8 mouse cellular contexts compared by ENCODE assay signal in genomic region chr13:63431030-63431856, GRCm38 (mm10).
DNase-seq lines count a peak whose midpoint lies in the region; ATAC-seq and TF ChIP-seq lines count a peak whose summit lies in the region.

No protein-coding gene starts in this region.

- in situ Hi-C loops in Patski (cut with MboI; ENCODE audit: low pct_unique_long_range_greater_than_20kb): loop anchor here (5.0 kb wide), 1 partner anchor 131 kb away; no protein-coding TSS in a partner anchor

- peak; percentile 96 for ATAC-seq in Patski
- peak; percentile 96 for ATAC-seq in hindbrain, embryonic 13.5 days (ENCODE audit: low FRiP score)

- no peaks in the 10 kb centered on the region for H3K9me3 ChIP-seq in hindbrain, embryonic 13.5 days

- peak overlapping the region; percentile 75 for H3K9ac ChIP-seq in hindbrain, embryonic 13.5 days

- TF ChIP-seq CTCF in Patski (IDR thresholded peaks at IDR 0.05): no peak

- H3K4me2 ChIP-seq in hindbrain, embryonic 13.5 days: peak overlapping the region; percentile 56

- no peaks in the 10 kb centered on the region for H3K27me3 ChIP-seq in Patski
- no peaks in the 10 kb centered on the region for H3K27me3 ChIP-seq in hindbrain, embryonic 13.5 days

- peak overlapping the region; percentile 61 for H3K4me3 ChIP-seq in hindbrain, embryonic 13.5 days

- H3K4me1 ChIP-seq in hindbrain, embryonic 13.5 days (replicated peaks): peaks cover 9% of the 10 kb centered on the region

- POLR2A ChIA-PET in Patski (lab: Charles Lee): interaction anchor here (1.1 kb wide), 1 partner anchor 142 kb away, joined by 3 read pairs; no protein-coding TSS in a partner anchor

- CTCF ChIA-PET in Patski (lab: Charles Lee): interaction anchor here (0.6 to 3.8 kb wide), 3 partner anchors 13 to 84 kb away, joined by 3 to 21 read pairs (median 4); no protein-coding TSS in a partner anchor

- H3K27ac ChIP-seq in hindbrain, embryonic 13.5 days: peak overlapping the region; percentile 96

- H3K36me3 ChIP-seq in hindbrain, embryonic 13.5 days: no peaks in the 10 kb centered on the region

- DNase-seq in Patski (ENCODE audit: low read depth, low spot score): peak; percentile 71
- peak; percentile 94 to 95 for DNase-seq in cerebellum, postnatal 14 days
- DNase-seq in frontal cortex, postnatal 14 days (ENCODE audit: low spot score in 2 of 2): peak; percentile 83 to 85
- DNase-seq in layer of hippocampus, postnatal 25 days (ENCODE audit: extremely low spot score in 1 of 2, low spot score in 1 of 2): peak; percentile 80 to 85
- DNase-seq in lung, postnatal 25 days (ENCODE audit: low spot score): peak; percentile 94
- DNase-seq in retina, embryonic 14.5 days (ENCODE audit: low spot score): peak; percentile 97
- DNase-seq in thymus, postnatal 4 days: peak; percentile 99

- under 1% methylated on average over 76 of the region's 82 CpGs for WGBS in hindbrain, embryonic 13.5 days

Comparison
In these comparisons a context has a peak if more than half of its experiments do, and no peak if none do; other contexts are left out.
1. Peak in every context shown above with its lines: DNase-seq, ATAC-seq, H3K4me3 ChIP-seq and H3K27ac ChIP-seq.